Mouse (Mus musculus) intestine, embryonic 16.5 days (tissue): ENCODE measurements at regions not wholly inside any gene's neighbourhood (a gene's known extent, or its start where the extent isn't known, plus 50 kb on each side); places are given as distances from the start of the nearest gene placed in this dataset.

ENCODE experiments used
- ATAC-seq: fragments of 200-750 bp; cut with Nextera tagmentation; 2 replicates; pipeline ENCODE4 v1.8.0; 2017; ENCODE audit warnings: moderate TSS enrichment, moderate library complexity
- H3K27ac ChIP-seq: fragments of 300-500 bp; sonication (generic); 2 replicates; pipeline ENCODE4 v1.5.1; 2014; ENCODE audit warnings: mild to moderate bottlenecking, low read length
- H3K27me3 ChIP-seq: fragments of 300-500 bp; sonication (generic); replicated peaks from 2 replicates; pipeline ENCODE4 v1.6.1; 2014; ENCODE audit warnings: low read length, control low read depth, mixed read lengths; ENCODE audit not compliant: control insufficient read depth, insufficient read depth
- H3K36me3 ChIP-seq: fragments of 300-500 bp; sonication (generic); 2 replicates; pipeline ENCODE4 v1.6.1; 2014; ENCODE audit warnings: low read length, control low read depth; ENCODE audit not compliant: control insufficient read depth, insufficient read depth
- H3K4me1 ChIP-seq: fragments of 300-500 bp; sonication (generic); 2 replicates; pipeline ENCODE4 v1.6.1; 2014; ENCODE audit warnings: low read length, control low read depth, mixed read lengths; ENCODE audit not compliant: control insufficient read depth, insufficient read depth
- H3K4me2 ChIP-seq: fragments of 300-500 bp; sonication (generic); 2 replicates; pipeline ENCODE4 v1.6.1; 2014; ENCODE audit warnings: low read depth, low read length, control low read depth
- H3K4me3 ChIP-seq: fragments of 300-500 bp; sonication (generic); 2 replicates; pipeline ENCODE4 v1.5.1; 2014; ENCODE audit warnings: mild to moderate bottlenecking, low read length
- H3K9ac ChIP-seq: fragments of 300-500 bp; sonication (generic); 2 replicates; pipeline ENCODE4 v1.6.1; 2014; ENCODE audit warnings: low read depth, low read length
- H3K9me3 ChIP-seq: fragments of 300-500 bp; sonication (generic); 2 replicates; pipeline ENCODE4 v1.6.1; 2016; ENCODE audit warnings: low read length, control low read depth; ENCODE audit not compliant: control insufficient read depth
- WGBS: fragments of 180-500 bp; shearing (Covaris S2); extraction: QIAGEN DNeasy Blood & Tissue Kit; methylation state at CpG from one replicate; pipeline ENCODE4 v1.1.7; 2014; 5-methylcytosine and 5-hydroxymethylcytosine counted together

- Histone ChIP-seq H3K9me3 (peaks cover 4% of the 10 kb centered on the region), H3K4me1 (no peaks in the 10 kb centered on the region; the same call in 1 of the 2 replicates), H3K4me3 (no peak overlapping the region), H3K9ac (no peak overlapping the region), H3K36me3 (no peaks in the 10 kb centered on the region), H3K4me2 (no peak overlapping the region), H3K27ac (no peak overlapping the region), H3K27me3 (no peaks in the 10 kb centered on the region)
- WGBS = 74% methylated on average over 5 of the region's 5 CpGs
- no peak for ATAC-seq
Measured at GRCm38 (mm10) chr3:38250552-38250951, 234.1 kb downstream of the Ankrd50 start.

GRCm38 (mm10) chr3:38248941-38249340 lies 235.7 kb downstream of the Ankrd50 start:
- Histone ChIP-seq H3K9me3 (no peaks in the 10 kb centered on the region), H3K4me3 (no peak overlapping the region), H3K4me1 (no peaks in the 10 kb centered on the region; the same call in 1 of the 2 replicates), H3K9ac (no peak overlapping the region), H3K27ac (no peak overlapping the region), H3K27me3 (no peaks in the 10 kb centered on the region), H3K4me2 (no peak overlapping the region), H3K36me3 (no peaks in the 10 kb centered on the region)
- peak; percentile 46 for ATAC-seq
- 63% methylated on average over 1 of the region's 1 CpGs for WGBS

- H3K4me2 ChIP-seq = no peak overlapping the region
- WGBS = 62% methylated on average over 2 of the region's 2 CpGs
- no peaks in the 10 kb centered on the region for H3K9me3 ChIP-seq
- no peak for ATAC-seq
- H3K36me3 ChIP-seq = no peaks in the 10 kb centered on the region
- H3K4me3 ChIP-seq = no peak overlapping the region
- no peak overlapping the region for H3K27ac ChIP-seq
- H3K4me1 ChIP-seq = no peaks in the 10 kb centered on the region; the same call in 1 of the 2 replicates
- no peaks in the 10 kb centered on the region for H3K27me3 ChIP-seq
- no peak overlapping the region for H3K9ac ChIP-seq
Measured at GRCm38 (mm10) chr3:38246439-38246838, 238.2 kb downstream of the Ankrd50 start.

GRCm38 (mm10) chr3:38243209-38243608 lies 241.4 kb downstream of the Ankrd50 start:
- 82% methylated on average over 3 of the region's 3 CpGs for WGBS
- H3K27me3 ChIP-seq = no peaks in the 10 kb centered on the region
- no peaks in the 10 kb centered on the region for H3K4me1 ChIP-seq
- no peak overlapping the region for H3K4me3 ChIP-seq
- H3K4me2 ChIP-seq = no peak overlapping the region
- no peaks in the 10 kb centered on the region for H3K9me3 ChIP-seq
- H3K27ac ChIP-seq = no peak overlapping the region
- no peak for ATAC-seq
- no peak overlapping the region for H3K9ac ChIP-seq
- H3K36me3 ChIP-seq = no peaks in the 10 kb centered on the region

DNA sequence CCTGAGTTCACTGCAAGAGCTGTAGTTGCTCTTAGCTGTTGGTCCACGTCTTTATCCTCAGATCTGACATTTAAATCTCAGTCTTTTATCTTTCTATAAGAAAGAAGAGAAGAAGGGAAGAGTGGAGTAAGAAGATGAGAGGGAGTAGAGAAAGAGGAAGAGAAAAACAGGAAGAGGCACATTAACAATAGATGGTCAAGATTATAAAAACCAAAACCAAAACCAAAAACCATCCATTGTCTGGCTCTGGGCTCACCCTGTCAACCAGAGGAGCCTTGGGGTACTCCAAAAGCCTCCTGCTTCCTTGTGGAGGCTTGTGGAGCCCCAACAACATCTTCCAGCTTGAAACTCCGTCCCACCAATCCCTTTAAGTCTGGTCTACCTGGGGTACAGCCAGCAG lies 247.0 kb downstream of the Ankrd50 start:
- Histone ChIP-seq H3K27ac (no peak overlapping the region), H3K9me3 (no peaks in the 10 kb centered on the region), H3K9ac (no peak overlapping the region), H3K36me3 (no peaks in the 10 kb centered on the region), H3K4me1 (no peaks in the 10 kb centered on the region; the same call in 1 of the 2 replicates), H3K4me3 (no peak overlapping the region), H3K4me2 (no peak overlapping the region), H3K27me3 (no peaks in the 10 kb centered on the region)
- no peak for ATAC-seq
- WGBS = 74% methylated on average over 2 of the region's 2 CpGs

- Histone ChIP-seq H3K4me2 (no peak overlapping the region), H3K27me3 (no peaks in the 10 kb centered on the region), H3K4me3 (no peak overlapping the region), H3K36me3 (no peaks in the 10 kb centered on the region), H3K4me1 (peaks cover 4% of the 10 kb centered on the region), H3K9me3 (no peaks in the 10 kb centered on the region), H3K27ac (no peak overlapping the region), H3K9ac (no peak overlapping the region)
- 75% methylated on average over 9 of the region's 9 CpGs for WGBS
- no peak for ATAC-seq
Measured at GRCm38 (mm10) chr3:38235736-38236083, 248.9 kb downstream of the Ankrd50 start.

DNA sequence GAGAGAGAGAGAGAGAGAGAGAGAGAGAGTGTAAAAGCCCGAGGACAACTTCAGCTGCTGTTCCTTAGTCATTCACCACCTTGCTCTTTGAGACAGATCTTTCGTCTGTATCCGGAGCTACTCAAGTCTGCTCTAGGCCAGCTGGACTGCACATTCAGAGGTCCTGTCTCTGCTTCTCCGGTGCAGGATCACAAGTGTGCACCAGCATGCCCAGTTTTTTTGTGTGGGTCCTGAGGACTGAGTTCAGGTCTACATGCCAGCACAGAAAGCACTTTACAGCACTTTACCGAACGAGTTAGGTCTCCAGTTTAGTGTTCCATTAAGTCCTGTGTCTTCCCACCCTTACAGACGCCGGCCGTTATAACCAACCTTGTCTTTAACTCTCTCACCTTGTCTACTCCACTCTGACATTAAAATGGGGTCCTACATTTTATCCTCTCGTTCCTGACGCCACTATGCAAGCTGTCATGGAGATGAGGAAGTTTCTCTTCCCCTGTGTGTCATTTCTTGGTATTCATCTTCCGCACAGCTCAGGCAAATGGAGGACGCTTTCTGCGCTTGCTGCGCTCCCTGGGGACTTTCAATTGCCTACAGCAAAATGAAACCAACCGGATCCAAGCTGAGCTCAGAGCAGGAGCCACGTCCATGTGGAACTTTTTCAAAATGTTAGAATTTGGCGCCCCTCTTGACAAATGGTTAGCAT lies 249.5 kb downstream of the Ankrd50 start:
- Histone ChIP-seq H3K9me3 (no peaks in the 10 kb centered on the region), H3K27me3 (no peaks in the 10 kb centered on the region), H3K27ac (no peak overlapping the region; the same call in 1 of the 2 replicates), H3K9ac (no peak overlapping the region), H3K4me1 (peaks cover 4% of the 10 kb centered on the region), H3K36me3 (no peaks in the 10 kb centered on the region), H3K4me2 (no peak overlapping the region), H3K4me3 (no peak overlapping the region)
- no peak for ATAC-seq
- WGBS = 75% methylated on average over 18 of the region's 18 CpGs

- ATAC-seq = no peak
- no peak overlapping the region for H3K9ac ChIP-seq
- H3K4me2 ChIP-seq = no peak overlapping the region
- no peak overlapping the region for H3K27ac ChIP-seq
- H3K4me3 ChIP-seq = no peak overlapping the region
- no peaks in the 10 kb centered on the region for H3K27me3 ChIP-seq
- WGBS = 49% methylated on average over 4 of the region's 4 CpGs
- H3K4me1 ChIP-seq = peaks cover 4% of the 10 kb centered on the region
- no peaks in the 10 kb centered on the region for H3K9me3 ChIP-seq
- H3K36me3 ChIP-seq = no peaks in the 10 kb centered on the region
Measured at GRCm38 (mm10) chr3:38234534-38234933, 250.1 kb downstream of the Ankrd50 start.

- H3K27ac ChIP-seq = no peak overlapping the region
- H3K36me3 ChIP-seq = no peaks in the 10 kb centered on the region
- ATAC-seq = peak; percentile 44; the same call in 1 of the 2 replicates
- H3K4me1 ChIP-seq = peaks cover 4% of the 10 kb centered on the region
- WGBS = 41% methylated on average over 2 of the region's 2 CpGs
- H3K27me3 ChIP-seq = no peaks in the 10 kb centered on the region
- no peak overlapping the region for H3K9ac ChIP-seq
- no peak overlapping the region for H3K4me2 ChIP-seq
- H3K4me3 ChIP-seq = no peak overlapping the region
- no peaks in the 10 kb centered on the region for H3K9me3 ChIP-seq
Measured at GRCm38 (mm10) chr3:38234006-38234405, 250.6 kb downstream of the Ankrd50 start.

DNA sequence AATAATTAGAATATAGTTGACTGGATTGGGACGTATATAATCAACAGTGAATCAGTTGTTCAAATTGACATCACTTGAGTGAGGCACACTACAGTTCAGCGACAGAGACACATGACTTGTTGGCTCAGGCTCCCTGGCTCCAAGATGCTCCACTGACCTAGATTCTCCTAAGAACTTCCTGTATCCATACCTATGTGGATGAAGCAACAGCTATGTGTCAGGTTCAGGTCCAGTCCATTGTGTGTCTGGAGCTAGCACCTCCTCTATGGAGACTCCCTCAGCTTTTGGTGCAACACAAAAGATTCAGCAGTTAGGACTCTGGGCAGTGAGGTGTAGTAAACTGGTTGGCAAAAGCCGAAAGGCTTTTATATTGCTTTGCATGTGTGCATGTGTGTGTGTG lies 251.6 kb downstream of the Ankrd50 start:
- peak overlapping the region; percentile 50 for H3K27ac ChIP-seq
- H3K4me2 ChIP-seq = no peak overlapping the region
- no peaks in the 10 kb centered on the region for H3K36me3 ChIP-seq
- no peaks in the 10 kb centered on the region for H3K27me3 ChIP-seq
- no peak overlapping the region for H3K4me3 ChIP-seq
- WGBS = 88% methylated on average over 3 of the region's 3 CpGs
- H3K4me1 ChIP-seq = peaks cover 4% of the 10 kb centered on the region
- H3K9ac ChIP-seq = no peak overlapping the region
- no peaks in the 10 kb centered on the region for H3K9me3 ChIP-seq
- ATAC-seq = no peak
